19 mouse cellular contexts compared by ENCODE assay signal in the genomic region with DNA sequence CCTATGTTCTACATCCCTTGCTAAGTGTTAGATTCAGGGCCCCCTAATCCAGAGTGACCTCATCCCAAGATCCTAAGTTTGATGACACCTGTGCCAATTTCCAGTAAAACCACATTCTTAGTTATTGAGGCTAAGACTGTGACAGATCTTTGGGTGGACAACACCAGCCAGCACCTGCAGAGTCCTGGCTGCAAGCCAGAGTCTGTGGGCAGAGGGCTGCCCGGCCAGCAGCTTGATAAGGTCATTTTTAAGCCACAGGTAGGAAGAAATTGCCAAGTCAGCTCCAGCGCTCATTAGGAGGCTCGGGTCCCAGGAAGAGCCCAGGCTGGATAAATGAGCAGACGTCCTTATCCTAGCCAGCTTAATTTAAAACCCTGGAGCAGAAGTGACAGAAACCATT. TPM values are rescaled to one million over a fixed set of nuclear protein-coding genes. Genes with fewer than 3 reads are reported as not detected.
"Had no signal": no experiment of that assay in that cellular context is flagged by ENCODE, and none has a peak within 500 bp of the region (broad histone marks: within the 10 kb centered on the region; RNA-seq: fewer than 3 reads in every experiment).

No protein-coding gene starts in this region.

- ATAC-seq: liver, embryonic 12.5 days had no signal

- H3K36me3 ChIP-seq: kidney, embryonic 15.5 days; limb, embryonic 15.5 days; liver, embryonic 12.5 days; neural tube, embryonic 13.5 days had no signal

- H3K27ac ChIP-seq: kidney, embryonic 15.5 days; limb, embryonic 15.5 days; liver, embryonic 12.5 days; macrophage; neural tube, embryonic 13.5 days had no signal

- H3K9ac ChIP-seq: kidney, embryonic 15.5 days; limb, embryonic 15.5 days; liver, embryonic 12.5 days; lung, embryonic 14.5 days; neural tube, embryonic 13.5 days had no signal

- H3K27me3 ChIP-seq: neural tube, embryonic 13.5 days had no signal

- H3K4me2 ChIP-seq: kidney, embryonic 15.5 days; limb, embryonic 15.5 days; liver, embryonic 12.5 days; lung, embryonic 14.5 days; midbrain, embryonic 11.5 days; neural tube, embryonic 13.5 days had no signal

- H3K4me3 ChIP-seq: kidney, embryonic 15.5 days; limb, embryonic 15.5 days; liver, embryonic 12.5 days; megakaryocyte, embryonic 14.5 days; neural tube, embryonic 13.5 days had no signal

- H3K9me3 ChIP-seq: kidney, embryonic 15.5 days; limb, embryonic 15.5 days; liver, embryonic 12.5 days; megakaryocyte, embryonic 14.5 days; neural tube, embryonic 13.5 days had no signal

- H3K4me1 ChIP-seq: liver, embryonic 12.5 days; megakaryocyte, embryonic 14.5 days had no signal

- DNase-seq: kidney, postnatal 14 days; lung, embryonic 14.5 days; lung, postnatal 10 days; right cerebral cortex, adult 18-20 months; right cerebral cortex, postnatal 25 days; thymus, postnatal 4 days had no signal

RNA-seq across cellular contexts. Expression of a gene that starts 34.3 kb away (rescaled TPM):
- polyA plus RNA-seq: kidney, embryonic 15.5 days; large intestine, adult 2 months; limb, embryonic 11.5 days; limb, embryonic 15.5 days; liver, embryonic 12.5 days; liver, embryonic 16.5 days; lung, embryonic 14.5 days; macrophage; midbrain, embryonic 11.5 days; neural tube, embryonic 13.5 days; small intestine, adult 2 months; stomach, embryonic 16.5 days; thymus, postnatal 0 days had no signal
